ENCODE assay signal across 8 mouse cellular contexts in the genomic region with DNA sequence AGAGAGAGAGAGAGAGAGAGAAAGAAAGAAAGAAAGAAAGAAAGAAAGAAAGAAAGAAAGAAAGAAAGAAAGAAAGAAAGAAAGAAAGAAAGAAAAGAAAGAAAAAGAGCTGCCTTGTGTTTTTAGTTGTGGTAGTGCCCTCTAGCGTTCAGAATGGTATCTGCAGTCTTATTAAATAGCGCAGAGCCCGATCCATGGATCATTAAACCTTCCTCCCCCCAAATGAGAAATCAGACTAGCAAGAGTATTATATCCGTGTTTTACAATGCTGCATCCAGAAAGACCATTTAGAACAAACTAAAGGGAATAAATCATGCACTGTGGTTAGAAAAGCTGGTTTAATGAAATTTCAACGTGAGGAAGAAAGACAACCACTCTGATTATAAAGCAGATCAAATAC. TPM values are rescaled to one million over a fixed set of nuclear protein-coding genes. Genes with fewer than 3 reads are reported as not detected.
DNase-seq lines count a peak whose midpoint lies in the region; ATAC-seq and TF ChIP-seq lines count a peak whose summit lies in the region.

No protein-coding gene starts in this region.

- no peak for TF ChIP-seq EP300 in lung, postnatal 0 days (IDR thresholded peaks at IDR 0.05)

- peak; percentile 69 for TF ChIP-seq CTCF in lung, postnatal 0 days (IDR thresholded peaks at IDR 0.05)

- WGBS in lung, postnatal 0 days = 5% methylated on average over 5 of the region's 5 CpGs
- WGBS in embryonic facial prominence, embryonic 14.5 days = 7% methylated on average over 5 of the region's 5 CpGs

- H3K9me3 ChIP-seq in lung, postnatal 0 days (ENCODE audit: low read length) = no peaks in the 10 kb centered on the region
- no peaks in the 10 kb centered on the region for H3K9me3 ChIP-seq in embryonic facial prominence, embryonic 14.5 days (ENCODE audit: control insufficient read depth, low read length)

- ATAC-seq in lung, postnatal 0 days = no peak
- ATAC-seq in embryonic facial prominence, embryonic 14.5 days (ENCODE audit: low read depth) = no peak
- peak; percentile 78 for ATAC-seq in megakaryocyte progenitor cell, adult 5-6 weeks (replicated peaks; ENCODE audit: poor library complexity)

- H3K4me3 ChIP-seq in lung, postnatal 0 days (ENCODE audit: low read depth, low read length) = no peak overlapping the region
- H3K4me3 ChIP-seq in embryonic facial prominence, embryonic 14.5 days (ENCODE audit: low read depth, low read length) = no peak overlapping the region

- peak; percentile 40 to 59 for DNase-seq in cerebellum, postnatal 14 days
- DNase-seq in cerebellum, adult 9-11 months = no peak
- DNase-seq in lung, postnatal 0 days (ENCODE audit: low spot score) = peak; percentile 42
- no peak for DNase-seq in lung, adult 18-20 months
- DNase-seq in embryonic facial prominence, embryonic 14.5 days (ENCODE audit: low spot score) = peak; percentile 8
- no peak for DNase-seq in ovary, postnatal 36 days (ENCODE audit: low spot score)
- no peak for DNase-seq in thymus, postnatal 14 days

- H3K9ac ChIP-seq in lung, postnatal 0 days (replicated peaks; ENCODE audit: low read depth) = no peak overlapping the region
- H3K9ac ChIP-seq in embryonic facial prominence, embryonic 14.5 days (ENCODE audit: low read depth, low read length) = no peak overlapping the region

- no peaks in the 10 kb centered on the region for H3K4me1 ChIP-seq in lung, postnatal 0 days (ENCODE audit: insufficient read depth, low read depth, low read length)
- H3K4me1 ChIP-seq in embryonic facial prominence, embryonic 14.5 days (ENCODE audit: control insufficient read depth, insufficient read depth, low read length) = no peaks in the 10 kb centered on the region

- H3K27me3 ChIP-seq in lung, postnatal 0 days (replicated peaks; ENCODE audit: insufficient read depth, low read length) = no peaks in the 10 kb centered on the region
- no peaks in the 10 kb centered on the region for H3K27me3 ChIP-seq in embryonic facial prominence, embryonic 14.5 days (replicated peaks; ENCODE audit: control insufficient read depth, insufficient read depth, low read length)

- H3K4me2 ChIP-seq in lung, postnatal 0 days (replicated peaks; ENCODE audit: low read depth, low read length) = no peak overlapping the region
- 0 out of 2 replicates have a peak overlapping the region, but pooled peaks have one; percentile 6 for H3K4me2 ChIP-seq in embryonic facial prominence, embryonic 14.5 days (ENCODE audit: low read depth, low read length)

- H3K27ac ChIP-seq in lung, postnatal 0 days (ENCODE audit: low read length) = no peak overlapping the region
- H3K27ac ChIP-seq in embryonic facial prominence, embryonic 14.5 days (replicated peaks; ENCODE audit: low read depth, low read length) = no peak overlapping the region

- no peaks in the 10 kb centered on the region for H3K36me3 ChIP-seq in lung, postnatal 0 days (ENCODE audit: insufficient read depth, low read length)
- no peaks in the 10 kb centered on the region for H3K36me3 ChIP-seq in embryonic facial prominence, embryonic 14.5 days (ENCODE audit: control insufficient read depth, insufficient read depth, low read length)

RNA-seq across cellular contexts. Expression of a gene that starts 51.1 kb away (rescaled TPM):
- 17.5 and 19.1 TPM in 2 replicates for polyA plus RNA-seq in lung, postnatal 0 days (2015; fragmentation: Nextera tagmentation; extraction: Ambion mirVana)
- polyA plus RNA-seq in embryonic facial prominence, embryonic 14.5 days (2014; fragmentation: Nextera tagmentation; extraction: Ambion mirVana) = 53.8 and 62.9 TPM in 2 replicates
- total RNA-seq in megakaryocyte progenitor cell, adult 5-6 weeks (2015) = 85.0 and 101 TPM in 2 replicates
- 219 and 226 TPM in 2 replicates for total RNA-seq in megakaryocyte progenitor cell, adult 5-6 weeks (2017)

Comparison
In these comparisons a context has a peak if more than half of its experiments do, and no peak if none do; other contexts are left out.
1. DNase-seq: peak in cerebellum, postnatal 14 days (2 of 2), lung, postnatal 0 days (single experiment) and embryonic facial prominence, embryonic 14.5 days (single experiment); none in cerebellum, adult 9-11 months (single experiment), lung, adult 18-20 months (0 of 2), ovary, postnatal 36 days (single experiment) and thymus, postnatal 14 days (single experiment).